Mouse (Mus musculus) left cerebral cortex, postnatal 14 days (tissue): ENCODE results near the gene Tmcc3. TPM values are rescaled to one million over a fixed set of nuclear protein-coding genes. Genes with fewer than 3 reads are reported as not detected.

Experiments
- DNase-seq, 2 experiments: peaks; one replicate each; pipeline ENCODE4 v3.0.0; 2021 to 2022; ENCODE audit warnings: low spot score in 2 of 2, mixed read lengths in 1 of 2
- intact Hi-C: fragments of 180-260 bp; cut with DNase I; formaldehyde crosslinking; loops from one replicate; pipeline ENCODE4 v1.15.1; 2025
- total RNA-seq, 2 experiments: library from RNA; stranded (reverse); gene quantifications; 2 replicates each; pipeline ENCODE4 v1.2.3; 2021

Gene Tmcc3
- total RNA-seq, 2 experiments from 2014 or later, result 18.5 to 22.5 TPM

GRCm38 (mm10) chr10:94408356-94409146 is 96.8 kb downstream of the Tmcc3 start:
- peak; percentile 88 to 90 for DNase-seq
- intact Hi-C loops, result loop anchor here (2.0 to 10.0 kb wide), 4 partner anchors 106 to 536 kb away; partner anchors contain the start of gene Plxnc1

GRCm38 (mm10) chr10:94409661-94410060 is 97.9 kb downstream of the Tmcc3 start:
- DNase-seq, result peak; percentile 45 to 67
- intact Hi-C loops, result loop anchor here (2.0 to 10.0 kb wide), 4 partner anchors 105 to 535 kb away; partner anchors contain the start of gene Plxnc1

GRCm38 (mm10) chr10:94411594-94411993 is 99.8 kb downstream of the Tmcc3 start:
- intact Hi-C loops, result no loop called here
- DNase-seq, result no peak

GRCm38 (mm10) chr10:94413770-94414651 is 102.3 kb downstream of the Tmcc3 start:
- intact Hi-C loops, result no loop called here
- peak in 1 of 2 experiments; percentile 62 for DNase-seq

- intact Hi-C loops, result no loop called here
Measured at GRCm38 (mm10) chr10:94415950-94416844, 104.4 kb downstream of the Tmcc3 start.

GRCm38 (mm10) chr10:94417643-94418042 is 105.9 kb downstream of the Tmcc3 start:
- no peak for DNase-seq

More at GRCm38 (mm10) chr10:94415950-94416844, 104.4 kb downstream of the Tmcc3 start:
- DNase-seq, result peak in 1 of 2 experiments; percentile 44

GRCm38 (mm10) chr10:94426000-94426920 is 114.5 kb downstream of the Tmcc3 start:
- intact Hi-C loops, result loop anchor here (5.0 kb wide), 1 partner anchor 181 kb away; no protein-coding TSS in a partner anchor
- peak; percentile 69 to 90 for DNase-seq

More at GRCm38 (mm10) chr10:94417643-94418042, 105.9 kb downstream of the Tmcc3 start:
- intact Hi-C loops, result no loop called here

GRCm38 (mm10) chr10:94426921-94427270 is 115.1 kb downstream of the Tmcc3 start:
- intact Hi-C loops, result loop anchor here (5.0 kb wide), 1 partner anchor 180 kb away; no protein-coding TSS in a partner anchor
- DNase-seq, result no peak

- no peak for DNase-seq
- intact Hi-C loops, result loop anchor here (5.0 kb wide), 1 partner anchor 179 kb away; no protein-coding TSS in a partner anchor
Measured at GRCm38 (mm10) chr10:94428186-94428942, 116.6 kb downstream of the Tmcc3 start.

GRCm38 (mm10) chr10:94430566-94430965 is 118.8 kb downstream of the Tmcc3 start:
- intact Hi-C loops, result no loop called here
- DNase-seq, result no peak

GRCm38 (mm10) chr10:94432933-94433332 is 121.2 kb downstream of the Tmcc3 start:
- intact Hi-C loops, result no loop called here
- no peak for DNase-seq

- intact Hi-C loops, result no loop called here
- no peak for DNase-seq
Measured at GRCm38 (mm10) chr10:94433901-94434300, 122.2 kb downstream of the Tmcc3 start.

GRCm38 (mm10) chr10:94442725-94443124 is 131.0 kb downstream of the Tmcc3 start:
- intact Hi-C loops, result no loop called here
- peak; percentile 37 for DNase-seq

- no peak for DNase-seq
- intact Hi-C loops, result no loop called here
Measured at GRCm38 (mm10) chr10:94443453-94443852, 131.7 kb downstream of the Tmcc3 start.

- no peak for DNase-seq
- intact Hi-C loops, result no loop called here
Measured at GRCm38 (mm10) chr10:94445192-94445591, 133.4 kb downstream of the Tmcc3 start.

GRCm38 (mm10) chr10:94446379-94447008 is 134.7 kb downstream of the Tmcc3 start:
- no peak for DNase-seq
- intact Hi-C loops, result no loop called here

GRCm38 (mm10) chr10:94449676-94450075 is 137.9 kb downstream of the Tmcc3 start:
- intact Hi-C loops, result no loop called here
- no peak for DNase-seq
